Mouse (Mus musculus) stomach, postnatal 0 days (tissue): ENCODE measurements around the gene Slc23a4. TPM values are rescaled to one million over a fixed set of nuclear protein-coding genes. Genes with fewer than 3 reads are reported as not detected.

Source experiments
- ATAC-seq: fragments of 200-750 bp; cut with Nextera tagmentation; 2 replicates; pipeline ENCODE4 v1.8.0; 2017; ENCODE audit not compliant: low FRiP score, low TSS enrichment
- DNase-seq: peaks from one replicate; pipeline ENCODE4 v3.0.0-alpha.2; 2016; ENCODE audit warnings: low spot score
- H3K27ac ChIP-seq: fragments of 300-500 bp; sonication (generic); replicated peaks from 2 replicates; pipeline ENCODE4 v1.5.1; 2014; ENCODE audit warnings: mild to moderate bottlenecking, control low read depth
- H3K27me3 ChIP-seq: fragments of 300-500 bp; sonication (generic); 2 replicates; pipeline ENCODE4 v1.6.1; 2014; ENCODE audit warnings: low read length; ENCODE audit not compliant: control insufficient read depth, insufficient read depth
- H3K36me3 ChIP-seq: fragments of 300-500 bp; sonication (generic); 2 replicates; pipeline ENCODE4 v1.6.1; 2014; ENCODE audit warnings: low read length, mixed read lengths; ENCODE audit not compliant: control insufficient read depth, insufficient read depth
- H3K4me1 ChIP-seq: fragments of 300-500 bp; sonication (generic); replicated peaks from 2 replicates; pipeline ENCODE4 v1.6.1; 2014; ENCODE audit warnings: antibody characterized with exemption; ENCODE audit not compliant: control insufficient read depth, insufficient read depth
- H3K4me2 ChIP-seq: fragments of 300-500 bp; sonication (generic); replicated peaks from 2 replicates; pipeline ENCODE4 v1.6.1; 2014; ENCODE audit warnings: low read depth, mild to moderate bottlenecking, control low read depth, moderate library complexity
- H3K4me3 ChIP-seq: fragments of 300-500 bp; sonication (generic); 2 replicates; pipeline ENCODE4 v1.5.1; 2014; ENCODE audit warnings: low read depth, low read length, control low read depth
- H3K9ac ChIP-seq: fragments of 300-500 bp; sonication (generic); 2 replicates; pipeline ENCODE4 v1.6.1; 2014; ENCODE audit warnings: mild to moderate bottlenecking, low read length, control low read depth, mixed read lengths
- H3K9me3 ChIP-seq: fragments of 300-500 bp; sonication (generic); 2 replicates; pipeline ENCODE4 v1.6.1; 2016; ENCODE audit warnings: low read length; ENCODE audit not compliant: control insufficient read depth
- CTCF ChIP-seq: IDR thresholded peaks from 2 replicates; pipeline ENCODE4 v1.5.1; 2016; ENCODE audit warnings: antibody characterized with exemption, low read depth, mild to moderate bottlenecking, moderate library complexity
- EP300 ChIP-seq: optimal IDR thresholded peaks from 2 replicates; pipeline ENCODE3; 2016; ENCODE audit warnings: antibody characterized with exemption
- WGBS: fragments of 180-500 bp; shearing (Covaris S2); extraction: QIAGEN DNeasy Blood & Tissue Kit; methylation state at CpG from one replicate; pipeline ENCODE4 v1.1.7; 2014; 5-methylcytosine and 5-hydroxymethylcytosine counted together
- polyA plus RNA-seq: library from polyadenylated mRNA; unstranded; fragments of >200 nt; fragmentation: Nextera tagmentation; extraction: Ambion mirVana; gene quantifications from 2 replicates; pipeline ENCODE4 v1.2.1, GENCODE M21; 2015

The Slc23a4 gene
- polyA plus RNA-seq, 1 experiment from 2014 or later: 1.6 TPM

- Histone ChIP-seq H3K27ac (no peak within 1 kb of the TSS), H3K27me3 (no peaks in the 10 kb centered on the region), H3K4me1 (no peaks in the 10 kb centered on the region), H3K4me2 (no peak within 1 kb of the TSS), H3K9ac (no peak within 1 kb of the TSS), H3K36me3 (no peaks in the 10 kb centered on the region), H3K9me3 (no peaks in the 10 kb centered on the region), H3K4me3 (no peak within 1 kb of the TSS)
- WGBS: 40% methylated on average over 10 of the region's 10 CpGs
- DNase-seq (no peak), ATAC-seq (no peak)
- TF ChIP-seq CTCF (no peak), EP300 (no peak)
Measured at GRCm38 (mm10) chr6:34919956-34920355, 68.2 kb downstream of the Slc23a4 start, which contains the start of gene Stra8. Gene Stra8 (plus strand): TSS chr6:34920163.

- DNase-seq: no peak
- Histone ChIP-seq H3K4me2 (no peak overlapping the region), H3K4me1 (no peaks in the 10 kb centered on the region), H3K27ac (no peak overlapping the region), H3K27me3 (no peaks in the 10 kb centered on the region), H3K9me3 (no peaks in the 10 kb centered on the region), H3K4me3 (no peak overlapping the region), H3K36me3 (no peaks in the 10 kb centered on the region), H3K9ac (no peak overlapping the region)
- no peak for ATAC-seq
- TF ChIP-seq CTCF (no peak), EP300 (no peak)
- 76% methylated on average over 7 of the region's 7 CpGs for WGBS
Measured at GRCm38 (mm10) chr6:34919146-34919545, 69.1 kb downstream of the Slc23a4 start.

- no peak for ATAC-seq
- whole genome bisulfite sequencing: 89% methylated on average over 3 of the region's 3 CpGs
- H3K9ac ChIP-seq: no peak overlapping the region
Measured at GRCm38 (mm10) chr6:34914462-34914861, 73.7 kb downstream of the Slc23a4 start.

GRCm38 (mm10) chr6:34913341-34914040 is 74.7 kb downstream of the Slc23a4 start:
- Histone ChIP-seq H3K27ac (no peak overlapping the region), H3K4me3 (no peak overlapping the region), H3K9me3 (no peaks in the 10 kb centered on the region), H3K9ac (no peak overlapping the region), H3K4me2 (no peak overlapping the region), H3K27me3 (no peaks in the 10 kb centered on the region), H3K36me3 (no peaks in the 10 kb centered on the region), H3K4me1 (no peaks in the 10 kb centered on the region)
- TF ChIP-seq EP300 (no peak), CTCF (no peak)
- no peak for ATAC-seq
- 88% methylated on average over 13 of the region's 13 CpGs for WGBS
- no peak for DNase-seq

More at GRCm38 (mm10) chr6:34914462-34914861, 73.7 kb downstream of the Slc23a4 start:
- Histone ChIP-seq H3K27me3 (no peaks in the 10 kb centered on the region), H3K4me3 (no peak overlapping the region), H3K9me3 (no peaks in the 10 kb centered on the region), H3K36me3 (no peaks in the 10 kb centered on the region), H3K27ac (no peak overlapping the region), H3K4me2 (no peak overlapping the region), H3K4me1 (no peaks in the 10 kb centered on the region)
- no peak for DNase-seq
- TF ChIP-seq EP300 (no peak), CTCF (no peak)

GRCm38 (mm10) chr6:34910371-34911219 is 77.6 kb downstream of the Slc23a4 start, which contains the start of gene Wdr91:
Gene Wdr91 (minus strand): TSS chr6:34910876.
- under 1% methylated on average over 59 of the region's 64 CpGs for WGBS
- peak within 1 kb of the TSS; percentile 84 for H3K27ac ChIP-seq
- H3K27me3 ChIP-seq: no peaks in the 10 kb centered on the region
- H3K36me3 ChIP-seq: 0 out of 2 replicates have a peak, but pooled peaks cover 4% of the 10 kb centered on the region
- H3K9me3 ChIP-seq: no peaks in the 10 kb centered on the region
- TF ChIP-seq EP300 (no peak), CTCF (peak; percentile 49)
- peak; percentile 97 for DNase-seq
- H3K4me2 ChIP-seq: peak within 1 kb of the TSS; percentile 75
- no peaks in the 10 kb centered on the region for H3K4me1 ChIP-seq
- H3K9ac ChIP-seq: peak within 1 kb of the TSS; percentile 73
- H3K4me3 ChIP-seq: peak within 1 kb of the TSS; percentile 79
- ATAC-seq: peak; percentile 94
